Mouse (Mus musculus) urinary bladder, postnatal 4 days (tissue): Measurements from ENCODE around the gene Kcne3.

Experiments used
- DNase-seq, 2 experiments: peaks; one replicate each; pipeline ENCODE4 v3.0.0; 2021 to 2022; ENCODE audit warnings: low spot score in 2 of 2

The Kcne3 gene

DNA sequence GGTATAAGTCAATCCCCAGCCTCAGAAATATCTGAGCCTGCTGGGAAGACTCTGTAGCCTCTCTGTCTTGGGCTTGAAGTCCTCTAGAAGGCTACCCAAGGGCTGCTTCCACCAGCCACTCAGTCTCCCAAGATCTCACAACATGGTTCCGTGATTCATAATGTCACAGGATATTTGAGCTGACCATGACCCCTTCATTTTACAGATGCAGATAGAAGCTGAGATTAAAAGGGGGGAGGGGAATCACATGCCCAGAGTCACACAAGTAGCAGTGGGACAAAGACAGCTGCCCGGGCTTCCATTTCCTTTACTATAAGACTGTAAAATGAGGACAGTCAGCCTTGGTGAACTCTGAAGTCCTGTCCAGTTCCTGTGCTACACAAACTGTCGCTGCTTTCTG is 5.3 kb downstream of the Kcne3 start:
- DNase-seq = no peak

DNA sequence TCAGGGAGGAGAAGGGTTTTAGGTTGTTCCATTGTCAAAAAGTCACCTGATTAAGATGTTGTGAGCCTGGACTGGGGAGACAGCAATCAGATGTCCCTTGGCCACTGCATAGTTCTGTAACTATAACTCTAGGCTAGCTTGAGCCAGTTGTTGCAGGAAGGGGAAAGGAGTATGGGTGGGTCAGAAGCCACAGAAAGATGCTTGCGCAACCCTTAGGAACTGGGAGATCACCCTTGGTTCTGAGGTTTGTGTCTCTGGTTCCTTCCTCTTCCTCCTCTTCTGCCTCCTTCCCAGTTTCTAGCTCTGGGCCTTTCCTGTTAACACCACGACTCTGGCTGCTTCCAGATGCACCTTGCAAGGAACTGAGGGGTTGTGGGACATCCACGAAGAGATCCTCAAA is 6.1 kb downstream of the Kcne3 start:
- DNase-seq = no peak

DNA sequence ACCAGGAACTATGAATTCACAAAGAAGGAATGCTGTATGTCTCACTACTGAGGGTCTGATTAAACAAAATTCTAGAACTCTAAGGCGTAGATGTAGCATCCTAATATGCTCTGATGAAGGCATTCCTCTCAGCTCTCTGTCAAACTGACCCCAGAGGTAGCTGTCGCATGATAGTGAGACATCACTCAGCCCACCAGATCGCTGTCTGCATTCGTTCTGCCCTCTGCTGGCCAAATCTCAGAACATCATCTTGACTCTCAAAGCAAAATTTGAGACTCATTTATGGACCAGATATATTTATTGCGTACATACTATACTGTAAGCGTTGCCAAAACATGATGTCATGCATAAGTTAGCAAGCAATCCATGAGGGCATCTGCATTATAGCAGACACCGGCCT is 11.3 kb downstream of the Kcne3 start:
- no peak for DNase-seq

DNA sequence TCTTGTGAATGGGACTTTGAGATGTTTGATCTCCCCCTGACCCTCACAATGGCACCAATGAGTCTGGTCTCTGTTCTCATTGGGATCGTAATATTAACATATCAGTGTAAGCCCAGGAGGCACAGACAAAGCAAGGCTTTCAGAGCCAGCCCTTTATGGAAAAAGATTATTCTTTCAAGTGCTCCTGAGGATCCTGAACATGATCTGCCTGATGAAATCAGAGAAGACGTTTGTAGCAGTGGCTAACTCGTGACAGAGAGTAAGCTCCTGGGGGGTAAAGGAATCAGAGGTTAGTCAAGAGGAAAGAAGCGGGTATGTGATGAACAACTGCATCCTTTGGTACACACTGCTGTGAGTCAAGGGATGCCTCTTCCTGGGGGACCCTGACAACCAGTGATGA is 13.9 kb downstream of the Kcne3 start:
- DNase-seq = no peak

DNA sequence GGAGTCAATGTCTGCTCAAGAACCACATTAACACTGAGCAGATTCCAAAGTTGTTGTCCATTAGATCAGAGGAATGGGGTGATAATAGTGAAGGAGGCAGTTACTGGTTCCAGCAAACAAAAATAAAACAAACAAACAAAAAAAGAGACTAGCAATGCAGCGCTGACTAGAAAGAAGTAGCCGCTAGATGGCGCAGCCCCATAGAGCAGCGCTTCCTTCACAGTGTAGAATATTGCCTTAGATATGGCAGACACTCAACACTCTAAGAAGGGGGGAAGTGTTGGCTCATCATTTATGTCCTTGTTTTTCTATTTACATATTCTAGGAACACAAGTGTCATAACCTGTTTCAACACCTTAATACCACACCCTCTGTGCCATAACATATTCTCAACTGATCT is 14.5 kb downstream of the Kcne3 start:
- peak in 1 of 2 experiments; percentile 73 for DNase-seq

DNA sequence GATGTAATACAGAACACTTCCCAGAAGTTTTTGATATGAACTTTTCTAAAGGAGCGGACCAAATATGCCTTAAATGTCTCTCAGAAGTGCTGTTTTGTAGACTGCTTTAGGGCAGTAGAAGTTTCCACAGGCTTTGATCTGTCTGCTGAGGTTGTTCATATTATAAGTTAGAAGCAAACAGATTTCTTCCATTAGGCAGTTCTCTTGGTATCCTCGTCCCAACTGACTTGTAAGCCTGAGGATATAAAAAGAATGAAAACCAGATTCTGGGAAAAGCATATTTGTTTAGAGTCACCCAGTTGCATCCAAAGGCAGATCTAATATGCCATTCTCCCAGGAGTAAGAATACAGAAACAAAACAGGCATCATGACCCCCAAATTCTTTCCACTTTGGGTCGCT is 24.9 kb downstream of the Kcne3 start:
- DNase-seq = no peak

DNA sequence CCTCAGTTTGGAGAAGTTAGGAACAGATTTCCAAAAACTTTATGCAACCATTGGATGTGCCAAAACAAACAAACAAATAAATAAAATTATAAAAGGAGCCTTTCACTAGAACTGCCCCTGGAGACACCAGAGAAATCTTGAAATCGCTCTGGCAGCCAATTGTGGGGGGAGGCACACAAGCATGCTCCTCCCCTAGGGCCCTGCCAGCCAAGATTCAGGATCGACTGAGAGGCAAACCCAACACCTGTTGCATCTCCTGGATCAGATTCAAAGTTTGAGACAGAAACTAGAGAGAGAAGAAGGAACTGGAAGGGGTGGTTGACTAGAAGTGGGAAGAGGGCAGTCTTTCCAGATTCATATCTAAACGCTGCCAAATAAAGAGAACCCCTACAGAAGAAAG is 27.3 kb downstream of the Kcne3 start:
- DNase-seq = no peak

DNA sequence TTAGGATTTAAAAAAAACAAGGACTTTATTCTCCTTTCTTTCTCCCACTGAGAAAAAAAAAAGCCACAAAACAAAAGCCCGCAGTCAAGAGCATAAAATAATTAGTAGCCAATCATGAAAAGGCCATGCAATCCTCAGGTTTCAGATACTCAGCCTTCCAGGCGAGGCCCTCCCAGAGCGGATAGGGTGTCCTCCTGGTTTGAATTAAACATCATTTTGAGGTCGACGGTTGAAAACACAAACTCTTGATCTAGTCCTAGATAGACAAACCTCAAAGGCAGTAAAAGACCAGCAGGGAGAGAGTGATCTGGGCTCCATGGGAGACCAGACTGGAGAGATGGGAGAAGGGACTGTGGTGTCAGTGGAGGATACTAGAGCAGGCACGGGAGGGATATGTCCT is 28.6 kb downstream of the Kcne3 start:
- no peak for DNase-seq

DNA sequence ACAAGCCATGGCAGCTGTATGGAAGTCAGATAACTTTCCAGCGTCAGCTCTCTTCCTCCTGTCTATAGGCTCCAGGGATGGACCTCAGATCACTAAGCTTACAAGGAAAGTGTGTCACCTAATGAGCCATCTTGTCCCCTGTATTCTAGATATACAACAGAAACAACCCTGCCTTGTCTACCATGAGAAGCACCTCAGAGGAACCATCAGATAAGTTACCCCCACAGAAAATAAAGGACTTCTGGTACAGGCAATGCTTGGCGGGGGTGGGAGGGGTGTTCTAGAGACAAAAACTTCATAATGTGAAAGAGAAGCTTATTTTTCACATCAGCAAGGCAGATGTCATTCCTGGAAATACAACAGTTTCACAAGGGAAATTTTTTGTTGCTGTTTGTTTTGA is 29.8 kb downstream of the Kcne3 start:
- no peak for DNase-seq

DNA sequence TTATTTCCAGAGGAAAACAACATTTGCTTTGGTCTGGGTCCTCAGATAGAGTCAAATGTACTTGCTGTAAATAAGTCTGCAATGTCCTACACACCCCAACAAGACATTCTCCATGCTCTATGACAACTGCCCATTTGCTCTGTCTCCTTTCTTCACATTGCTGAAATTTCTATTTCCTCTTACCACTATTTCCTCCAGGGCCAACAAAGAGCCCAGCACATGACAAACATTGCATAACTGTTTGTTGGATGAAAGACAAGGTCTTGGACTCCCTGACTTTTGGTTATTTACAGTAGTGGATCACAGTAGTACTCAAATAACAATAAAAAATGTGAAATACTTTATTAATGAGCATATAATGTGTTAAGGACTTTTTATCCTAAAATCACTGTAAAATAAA is 31.6 kb downstream of the Kcne3 start:
- DNase-seq = no peak

DNA sequence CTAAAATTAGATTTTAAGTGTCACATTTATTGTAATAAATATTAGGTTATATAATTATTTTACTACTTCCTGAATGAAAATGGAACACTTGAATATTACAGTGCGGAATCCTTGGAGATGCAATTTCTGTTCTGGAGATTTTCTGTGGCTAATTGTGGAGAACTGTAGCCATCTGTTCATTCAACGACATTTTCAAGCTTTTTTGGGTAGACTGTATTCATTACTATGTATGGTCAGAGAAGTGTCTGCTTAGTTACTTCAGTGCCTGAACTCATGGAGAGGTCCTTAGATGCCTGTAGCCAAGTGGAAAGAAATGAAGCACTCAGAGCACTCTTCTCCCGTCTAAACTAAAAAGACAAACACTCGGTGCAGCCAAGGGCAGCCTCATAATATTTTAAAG is 38.0 kb downstream of the Kcne3 start:
- no peak for DNase-seq

DNA sequence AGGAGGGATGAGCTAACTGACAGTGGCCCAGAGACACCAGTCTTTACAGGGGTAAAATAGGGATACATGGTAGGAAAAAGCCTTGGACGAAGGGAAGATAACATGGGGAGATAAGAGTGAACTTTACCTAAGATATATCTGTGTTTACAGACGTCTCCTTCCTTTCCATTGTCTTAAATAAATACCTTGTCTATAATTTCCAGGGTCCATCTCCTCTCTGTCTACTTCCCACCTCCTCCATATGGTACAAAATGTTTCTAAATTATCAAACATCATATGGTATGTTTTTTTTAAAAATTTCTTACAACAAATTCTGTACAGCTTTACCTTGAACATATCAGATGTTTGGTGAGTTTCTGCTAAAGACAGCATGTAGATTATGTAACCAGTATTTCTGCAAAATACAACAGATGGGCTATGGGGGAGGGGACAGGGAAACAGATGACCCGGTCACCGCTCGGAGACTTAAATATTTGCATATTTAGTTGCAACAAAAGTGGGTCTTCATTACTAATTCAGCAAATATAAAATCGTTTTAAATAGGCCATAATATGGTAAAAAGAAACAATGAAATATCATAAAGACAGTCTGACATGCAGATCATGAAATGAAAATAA is 38.9 kb downstream of the Kcne3 start:
- no peak for DNase-seq

DNA sequence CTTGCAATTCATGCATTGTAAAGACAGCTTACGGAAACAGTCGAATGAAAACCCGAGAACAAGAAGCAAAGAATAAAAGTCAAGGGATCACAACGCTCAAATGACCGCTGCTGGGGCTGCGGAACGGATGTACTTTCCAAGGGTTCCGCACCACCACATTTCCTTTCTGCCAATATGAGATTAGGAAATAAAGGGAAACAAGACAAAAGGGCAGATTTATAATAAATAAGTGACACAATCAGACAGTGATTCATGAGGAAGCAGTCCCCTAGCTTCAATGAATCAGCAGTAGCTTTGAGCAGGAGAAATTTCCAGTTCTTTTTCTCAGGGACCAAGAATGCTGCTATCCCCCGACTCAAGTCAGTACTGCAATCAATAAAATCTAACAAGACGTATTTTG is 39.7 kb downstream of the Kcne3 start:
- DNase-seq = no peak

DNA sequence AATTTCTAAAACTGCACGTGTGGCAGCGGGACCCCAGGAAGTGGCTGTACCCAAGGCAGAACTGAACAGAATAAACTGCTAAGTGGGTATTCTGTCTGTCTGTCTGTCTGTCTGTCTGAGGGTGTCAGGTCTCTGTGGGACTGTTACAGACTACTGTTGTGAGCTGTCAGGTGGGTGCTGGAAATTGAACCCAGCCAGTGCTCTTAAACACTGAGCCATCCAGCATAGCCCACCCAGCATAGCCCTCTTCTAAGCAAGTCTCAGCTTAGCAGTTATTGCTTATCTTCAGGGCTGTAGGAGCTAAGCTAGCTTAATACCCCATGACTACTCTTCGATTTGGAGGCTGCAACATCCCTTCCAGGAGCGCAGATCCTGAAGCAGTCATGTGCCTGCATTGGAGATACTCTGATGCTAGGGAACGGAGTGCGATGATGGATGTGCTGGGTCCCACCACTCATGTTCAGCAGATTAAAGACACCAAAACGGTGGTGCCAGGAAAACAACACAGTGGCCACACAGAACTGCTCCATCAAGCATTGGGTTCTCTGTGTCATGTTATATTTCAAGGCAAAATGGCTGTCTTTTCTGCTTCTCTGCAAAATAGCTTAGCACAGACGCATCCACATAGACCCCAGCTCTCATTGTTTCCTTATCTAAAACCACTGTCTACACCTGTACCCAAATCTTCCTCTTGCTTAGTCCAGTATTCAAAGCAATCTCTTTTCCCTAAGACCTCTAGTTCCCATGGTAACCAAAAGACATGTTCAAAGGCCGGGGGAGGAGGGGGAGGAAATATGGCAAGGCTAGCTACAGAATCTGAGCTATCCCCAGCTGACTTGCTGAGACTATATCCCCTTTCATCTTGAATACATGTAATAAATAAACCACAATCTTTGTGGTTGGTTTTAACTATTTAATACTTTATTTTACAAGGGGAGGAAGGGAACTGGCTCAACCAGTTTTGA is 40.6 kb downstream of the Kcne3 start:
- no peak for DNase-seq

DNA sequence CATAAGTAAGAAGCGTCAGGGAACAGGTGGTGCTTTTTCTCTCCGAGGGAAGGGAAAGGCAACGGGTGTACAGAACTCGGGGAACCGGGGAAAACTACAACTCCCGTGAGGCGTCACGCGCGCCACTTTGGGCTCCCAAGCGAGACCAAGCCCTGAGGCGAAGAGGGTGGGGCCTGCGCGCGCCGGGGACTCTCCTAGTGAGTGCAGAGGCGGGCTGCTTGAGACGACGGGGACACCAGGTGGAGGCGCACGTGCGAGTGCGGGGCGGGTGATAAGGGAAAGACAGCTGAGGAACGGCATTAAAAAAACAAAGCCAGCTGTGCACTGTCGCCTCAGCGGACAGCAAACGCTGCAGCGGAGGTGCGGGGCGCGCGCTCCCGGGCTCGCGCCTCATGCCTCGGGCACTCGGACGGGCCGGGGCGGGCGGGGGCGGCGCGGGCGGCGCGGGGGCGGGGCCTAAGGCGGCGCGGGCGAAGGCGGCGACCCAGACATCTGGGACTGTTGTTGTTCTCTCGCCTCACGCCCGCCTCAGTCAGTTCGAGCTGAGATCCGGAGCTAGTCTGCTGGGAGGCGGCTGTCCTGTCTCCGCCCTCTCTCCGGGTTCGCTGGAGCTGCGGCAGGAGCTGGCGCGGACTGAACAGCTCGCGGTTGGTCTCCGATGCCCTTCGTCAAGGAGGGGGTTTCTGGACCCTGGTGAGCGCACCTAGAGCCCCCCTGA is 51.0 kb downstream of the Kcne3 start, which contains the start of gene Pgm2l1:
Gene Pgm2l1, plus strand, starts transcription at position 237 of the 718 bp plus-strand sequence.
- peak; percentile 90 to 96 for DNase-seq

DNA sequence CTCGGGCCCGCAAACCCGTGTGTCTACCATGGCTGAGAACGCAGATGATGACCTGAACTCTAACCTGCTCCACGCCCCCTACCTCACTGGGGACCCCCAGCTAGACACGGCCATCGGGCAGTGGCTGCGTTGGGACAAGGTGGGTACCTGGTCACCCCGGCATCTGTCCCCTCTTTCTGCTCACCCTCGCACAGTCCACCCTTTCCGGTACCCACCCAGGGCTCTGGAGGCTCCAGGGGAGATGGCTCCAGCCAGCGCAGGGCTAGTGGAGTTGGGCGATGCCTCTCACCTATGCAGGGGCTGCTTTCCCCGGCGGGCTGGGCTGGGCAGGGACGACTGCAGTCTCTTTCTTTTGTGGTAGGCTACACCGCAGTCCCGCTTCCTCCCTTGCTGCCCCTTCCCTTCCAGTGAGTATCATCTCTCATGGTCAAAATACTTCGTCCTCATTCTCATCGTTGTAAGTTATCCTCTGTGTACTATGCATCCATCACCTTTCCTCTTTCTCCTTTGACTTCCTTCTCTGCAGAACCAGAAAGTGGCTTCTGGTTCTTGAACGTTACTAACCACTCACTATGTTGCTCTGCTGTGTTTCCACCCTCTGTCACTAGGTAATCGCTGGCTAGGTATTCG is 51.7 kb downstream of the Kcne3 start:
- peak in 1 of 2 experiments; percentile 21 for DNase-seq

DNA sequence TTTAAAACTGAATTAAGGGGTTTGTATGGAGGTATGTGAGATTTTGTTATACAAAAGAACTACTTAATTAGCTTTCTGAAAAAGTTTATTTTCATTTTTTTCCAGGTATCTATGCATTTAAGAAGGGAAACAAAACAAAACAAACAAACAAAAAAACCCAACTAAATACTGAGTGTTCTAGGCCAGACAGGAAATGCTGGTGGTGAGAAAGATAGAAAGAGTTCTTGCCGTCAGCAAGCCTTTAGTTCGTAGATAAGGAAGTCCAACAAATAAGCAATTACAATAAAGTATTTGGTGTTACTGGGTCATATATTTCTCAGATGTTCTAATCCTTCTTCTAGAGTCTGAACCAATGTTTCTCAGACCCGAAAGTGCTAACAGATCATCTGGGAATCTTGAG is 52.7 kb downstream of the Kcne3 start:
- DNase-seq = no peak

DNA sequence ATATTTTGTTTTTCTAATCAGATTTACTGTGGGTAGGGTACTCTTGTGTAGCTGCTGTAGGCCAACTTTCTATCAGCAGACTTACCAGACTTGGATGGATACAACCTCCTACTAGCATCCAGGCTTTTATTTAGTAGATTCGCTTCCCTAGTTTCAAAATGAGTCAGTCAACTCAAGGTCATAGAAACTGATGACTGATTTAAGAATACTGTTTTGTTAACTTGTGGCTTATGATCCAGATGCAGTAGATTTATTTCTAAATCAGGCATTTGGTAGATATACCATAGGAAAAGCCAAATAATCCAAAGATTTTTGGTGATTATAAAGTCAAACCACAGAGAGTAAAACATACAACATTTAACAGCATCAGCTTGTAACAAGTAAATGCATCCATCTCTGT is 54.3 kb downstream of the Kcne3 start:
- DNase-seq = no peak

DNA sequence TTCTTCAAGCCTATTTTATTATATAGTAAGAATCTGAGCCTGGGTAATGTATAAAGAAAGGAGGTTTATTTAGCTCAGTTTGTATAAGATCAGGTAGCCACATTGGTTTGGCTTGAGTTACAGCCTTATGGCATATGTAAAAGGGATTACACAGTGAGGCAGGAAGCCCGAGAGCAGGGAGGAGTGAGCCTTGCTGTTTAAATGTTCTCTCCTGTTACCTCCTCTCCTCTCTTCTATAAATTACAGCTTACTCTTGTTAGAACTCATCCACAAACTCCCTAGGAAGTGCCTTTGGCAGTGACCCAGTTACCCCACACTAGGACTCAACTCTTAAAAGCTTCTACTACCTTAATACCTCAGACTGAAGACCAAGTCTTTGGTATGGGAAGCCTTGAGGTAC is 55.4 kb downstream of the Kcne3 start:
- DNase-seq = no peak

DNA sequence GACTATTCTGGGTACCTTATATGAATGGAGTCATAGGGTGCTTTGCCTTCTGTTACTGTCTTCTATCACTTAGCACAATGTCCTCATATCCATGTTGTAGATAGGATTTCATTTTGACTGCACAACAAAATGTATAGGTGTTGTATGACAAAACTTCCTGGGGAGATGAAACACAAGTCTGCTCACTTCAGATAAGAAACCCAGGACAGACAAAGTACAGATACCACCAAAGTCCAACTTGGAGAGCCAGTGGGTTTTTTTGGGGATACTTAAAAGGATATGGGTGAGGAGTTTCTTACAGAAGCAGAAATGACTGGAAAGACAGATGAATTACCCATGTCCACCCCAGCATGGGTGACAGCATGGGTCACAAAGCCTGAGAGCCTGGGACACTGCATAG is 57.4 kb downstream of the Kcne3 start:
- DNase-seq = no peak
